Mouse (Mus musculus) hindbrain, embryonic 16.5 days (tissue): Measurements from ENCODE around the gene Gm12184. TPM values are rescaled to one million over a fixed set of nuclear protein-coding genes. Genes with fewer than 3 reads are reported as not detected.
"Not testable (repeated sequence)": the region's sequence is repeated elsewhere in the genome, so short reads cannot be mapped to it uniquely, and the experiment has no call there.

Experiments
- ATAC-seq: fragments of 200-750 bp; cut with Nextera tagmentation; 2 replicates; pipeline ENCODE4 v1.8.0; 2017; ENCODE audit warnings: moderate TSS enrichment, moderate library complexity
- H3K27ac ChIP-seq: fragments of 300-500 bp; sonication (generic); 2 replicates; pipeline ENCODE4 v1.5.1; 2014; ENCODE audit warnings: low read depth, mild to moderate bottlenecking, control low read depth, low read length, moderate library complexity
- H3K27me3 ChIP-seq: fragments of 300-500 bp; sonication (generic); replicated peaks from 2 replicates; pipeline ENCODE4 v1.6.1; 2014; ENCODE audit warnings: low read length; ENCODE audit not compliant: control insufficient read depth, insufficient read depth
- H3K36me3 ChIP-seq: fragments of 300-500 bp; sonication (generic); 2 replicates; pipeline ENCODE4 v1.6.1; 2014; ENCODE audit warnings: mild to moderate bottlenecking, low read length, moderate library complexity, mixed read lengths; ENCODE audit not compliant: control insufficient read depth, insufficient read depth
- H3K4me1 ChIP-seq: fragments of 300-500 bp; sonication (generic); 2 replicates; pipeline ENCODE4 v1.6.1; 2014; ENCODE audit warnings: low read depth, low read length; ENCODE audit not compliant: control insufficient read depth, insufficient read depth
- H3K4me2 ChIP-seq: fragments of 300-500 bp; sonication (generic); 2 replicates; pipeline ENCODE4 v1.6.1; 2014; ENCODE audit warnings: mild to moderate bottlenecking, low read length, control low read depth, moderate library complexity
- H3K4me3 ChIP-seq: fragments of 300-500 bp; sonication (generic); 2 replicates; pipeline ENCODE4 v1.5.1; 2014; ENCODE audit warnings: mild to moderate bottlenecking, low read length, control low read depth, moderate library complexity
- H3K9ac ChIP-seq: fragments of 300-500 bp; sonication (generic); 2 replicates; pipeline ENCODE4 v1.6.1; 2014; ENCODE audit warnings: low read depth, mild to moderate bottlenecking, control low read depth, low read length, moderate library complexity
- H3K9me3 ChIP-seq: fragments of 300-500 bp; sonication (generic); 2 replicates; pipeline ENCODE4 v1.6.1; 2014; ENCODE audit warnings: mild to moderate bottlenecking, low read length, moderate library complexity; ENCODE audit not compliant: control insufficient read depth
- WGBS: fragments of 180-500 bp; shearing (Covaris S2); extraction: QIAGEN DNeasy Blood & Tissue Kit; methylation state at CpG from one replicate; pipeline ENCODE4 v1.1.7; 2014; 5-methylcytosine and 5-hydroxymethylcytosine counted together
- polyA plus RNA-seq: library from polyadenylated mRNA; unstranded; fragments of >200 nt; fragmentation: Nextera tagmentation; extraction: Ambion mirVana; gene quantifications from 2 replicates; pipeline ENCODE4 v1.2.1, GENCODE M21; 2015

Gm12184 gene
- polyA plus RNA-seq, 1 experiment from 2014 or later = 2.3 TPM

- ATAC-seq = no peak
- Histone ChIP-seq H3K4me1 (peaks cover 12% of the 10 kb centered on the region), H3K4me2 (no peak overlapping the region), H3K9me3 (no peaks in the 10 kb centered on the region), H3K27me3 (peaks cover 6% of the 10 kb centered on the region; the same call in 1 of the 2 replicates), H3K9ac (no peak overlapping the region), H3K27ac (no peak overlapping the region), H3K4me3 (no peak overlapping the region), H3K36me3 (no peaks in the 10 kb centered on the region)
- WGBS = 84% methylated on average over 4 of the region's 4 CpGs
Measured at GRCm38 (mm10) chr11:48851270-48851995, 25.0 kb upstream of the Gm12184 start.

- Histone ChIP-seq H3K9ac (no peak overlapping the region), H3K4me1 (peaks cover 12% of the 10 kb centered on the region), H3K4me3 (no peak overlapping the region), H3K27ac (no peak overlapping the region), H3K27me3 (peaks cover 6% of the 10 kb centered on the region; the same call in 1 of the 2 replicates), H3K4me2 (no peak overlapping the region), H3K9me3 (no peaks in the 10 kb centered on the region), H3K36me3 (no peaks in the 10 kb centered on the region)
- ATAC-seq = no peak
- WGBS = 44% methylated on average over 2 of the region's 2 CpGs
Measured at GRCm38 (mm10) chr11:48850240-48850639, 23.8 kb upstream of the Gm12184 start.

GRCm38 (mm10) chr11:48846881-48847280, 20.4 kb upstream of the Gm12184 start:
- no peak overlapping the region for H3K4me2 ChIP-seq
- no peaks in the 10 kb centered on the region for H3K4me1 ChIP-seq
- no peaks in the 10 kb centered on the region for H3K36me3 ChIP-seq
- 61% methylated on average over 5 of the region's 5 CpGs for WGBS
- H3K9ac ChIP-seq = no peak overlapping the region
- H3K27ac ChIP-seq = no peak overlapping the region
- no peaks in the 10 kb centered on the region for H3K9me3 ChIP-seq
- H3K27me3 ChIP-seq = peaks cover 8% of the 10 kb centered on the region; the same call in 1 of the 2 replicates
- no peak for ATAC-seq
- no peak overlapping the region for H3K4me3 ChIP-seq

- not testable (repeated sequence) for H3K27me3 ChIP-seq, H3K36me3 ChIP-seq, H3K9me3 ChIP-seq, ATAC-seq, H3K9ac ChIP-seq, H3K4me1 ChIP-seq, H3K4me2 ChIP-seq, H3K27ac ChIP-seq, H3K4me3 ChIP-seq
- 90% methylated on average over 2 of the region's 2 CpGs for WGBS
Measured at GRCm38 (mm10) chr11:48846362-48846761, 19.9 kb upstream of the Gm12184 start.

GRCm38 (mm10) chr11:48845244-48845815, 18.9 kb upstream of the Gm12184 start:
- Histone ChIP-seq H3K4me2 (no peak overlapping the region), H3K4me1 (no peaks in the 10 kb centered on the region), H3K9me3 (no peaks in the 10 kb centered on the region), H3K27ac (no peak overlapping the region), H3K9ac (no peak overlapping the region), H3K27me3 (peaks cover 8% of the 10 kb centered on the region; the same call in 1 of the 2 replicates), H3K4me3 (no peak overlapping the region), H3K36me3 (no peaks in the 10 kb centered on the region)
- ATAC-seq = no peak
- WGBS = 32% methylated on average over 13 of the region's 13 CpGs

- no peak overlapping the region for H3K4me3 ChIP-seq
- no peak overlapping the region for H3K27ac ChIP-seq
- H3K27me3 ChIP-seq = peaks cover 4% of the 10 kb centered on the region; the same call in 1 of the 2 replicates
- H3K4me2 ChIP-seq = no peak overlapping the region
- H3K4me1 ChIP-seq = no peaks in the 10 kb centered on the region
- H3K36me3 ChIP-seq = no peaks in the 10 kb centered on the region
- no peak overlapping the region for H3K9ac ChIP-seq
- no peaks in the 10 kb centered on the region for H3K9me3 ChIP-seq
- 61% methylated on average over 6 of the region's 6 CpGs for WGBS
- no peak for ATAC-seq
Measured at GRCm38 (mm10) chr11:48844309-48844708, 17.9 kb upstream of the Gm12184 start.

GRCm38 (mm10) chr11:48843202-48843601, 16.7 kb upstream of the Gm12184 start:
- Histone ChIP-seq H3K27ac (no peak overlapping the region), H3K4me2 (no peak overlapping the region), H3K36me3 (no peaks in the 10 kb centered on the region), H3K27me3 (0 out of 2 replicates have a peak, but pooled peaks cover 3% of the 10 kb centered on the region), H3K4me3 (no peak overlapping the region), H3K9me3 (no peaks in the 10 kb centered on the region), H3K4me1 (peaks cover 5% of the 10 kb centered on the region), H3K9ac (no peak overlapping the region)
- no peak for ATAC-seq
- WGBS = 86% methylated on average over 11 of the region's 11 CpGs

GRCm38 (mm10) chr11:48842378-48842792, 15.9 kb upstream of the Gm12184 start:
- 0 out of 2 replicates have a peak, but pooled peaks cover 2% of the 10 kb centered on the region for H3K27me3 ChIP-seq
- H3K4me3 ChIP-seq = no peak overlapping the region
- ATAC-seq = no peak
- no peak overlapping the region for H3K4me2 ChIP-seq
- H3K27ac ChIP-seq = no peak overlapping the region
- H3K9ac ChIP-seq = no peak overlapping the region
- WGBS = 85% methylated on average over 4 of the region's 4 CpGs
- H3K4me1 ChIP-seq = peaks cover 5% of the 10 kb centered on the region
- no peaks in the 10 kb centered on the region for H3K9me3 ChIP-seq
- no peaks in the 10 kb centered on the region for H3K36me3 ChIP-seq

GRCm38 (mm10) chr11:48841213-48841612, 14.8 kb upstream of the Gm12184 start:
- 87% methylated on average over 5 of the region's 5 CpGs for WGBS
- no peak for ATAC-seq
- H3K9me3 ChIP-seq = no peaks in the 10 kb centered on the region
- H3K4me2 ChIP-seq = no peak overlapping the region
- H3K27me3 ChIP-seq = 0 out of 2 replicates have a peak, but pooled peaks cover 2% of the 10 kb centered on the region
- H3K4me1 ChIP-seq = peaks cover 7% of the 10 kb centered on the region
- H3K9ac ChIP-seq = no peak overlapping the region
- no peaks in the 10 kb centered on the region for H3K36me3 ChIP-seq
- no peak overlapping the region for H3K27ac ChIP-seq
- H3K4me3 ChIP-seq = no peak overlapping the region
